Comparison of ENCODE assay signal across 9 mouse cellular contexts in genomic region chr5:135494183-135494910, GRCm38 (mm10). TPM values are rescaled to one million over a fixed set of nuclear protein-coding genes. Genes with fewer than 3 reads are reported as not detected.
DNase-seq lines count a peak whose midpoint lies in the region; ATAC-seq and TF ChIP-seq lines count a peak whose summit lies in the region.
"Had no signal": no experiment of that assay in that cellular context is flagged by ENCODE, and none has a peak within 500 bp of the region (broad histone marks: within the 10 kb centered on the region; RNA-seq: fewer than 3 reads in every experiment).

No protein-coding gene starts in this region.

- H3K4me2 ChIP-seq in hindbrain, embryonic 16.5 days (ENCODE audit: low read length): no peak overlapping the region
- H3K4me2 ChIP-seq in CH12.LX (ENCODE audit: insufficient read depth, low read depth, poor library complexity, severe bottlenecking): no peak overlapping the region
- no peak overlapping the region for H3K4me2 ChIP-seq in intestine, embryonic 15.5 days (replicated peaks)
- H3K4me2 ChIP-seq: limb, embryonic 15.5 days had no signal

- peak; percentile 29 for DNase-seq in hindbrain, embryonic 10.5 days (ENCODE audit: low spot score)
- DNase-seq in CH12.LX (ENCODE audit: extremely low read depth): no peak
- peak; percentile 43 to 46 for DNase-seq in adrenal gland, postnatal 36 days
- DNase-seq in gastrocnemius, postnatal 10 days: no peak
- no peak for DNase-seq in thymus, postnatal 25 days

- no peak for TF ChIP-seq POLR2A in CH12.LX (IDR thresholded peaks at IDR 0.05; ENCODE audit: low read depth, low read length)

- peak; percentile 14 to 82; a peak in 2 of 4 replicates for TF ChIP-seq CTCF in CH12.LX (conservative IDR thresholded peaks at IDR 0.05 in 1 of 2, IDR thresholded peaks at IDR 0.05 in 1 of 2; ENCODE audit: low read depth in 2 of 2, low read length in 2 of 2)

- no peak overlapping the region for H3K27ac ChIP-seq in hindbrain, embryonic 10.5 days
- H3K27ac ChIP-seq in hindbrain, embryonic 16.5 days (ENCODE audit: low read depth, low read length): no peak overlapping the region
- no peak overlapping the region for H3K27ac ChIP-seq in CH12.LX (ENCODE audit: insufficient read depth, low read depth)
- H3K27ac ChIP-seq in intestine, embryonic 15.5 days: no peak overlapping the region
- H3K27ac ChIP-seq: limb, embryonic 15.5 days had no signal

- 82% methylated on average over 13 of the region's 13 CpGs for WGBS in hindbrain, embryonic 10.5 days
- 83% methylated on average over 13 of the region's 13 CpGs for WGBS in hindbrain, embryonic 16.5 days
- 77% methylated on average over 13 of the region's 13 CpGs for WGBS in intestine, embryonic 15.5 days

- TF ChIP-seq EP300 in CH12.LX (IDR thresholded peaks at IDR 0.05; ENCODE audit: low read length): no peak

- ATAC-seq in hindbrain, embryonic 16.5 days: no peak
- peak; percentile 74; the same call in 1 of the 2 replicates for ATAC-seq in intestine, embryonic 15.5 days
- ATAC-seq in neutrophil, adult 5-6 weeks (ENCODE audit: extremely low read depth, insufficient number of reproducible peaks, low FRiP score, poor library complexity, severe bottlenecking): peak; percentile 69

- no peak overlapping the region for H3K4me3 ChIP-seq in hindbrain, embryonic 10.5 days
- H3K4me3 ChIP-seq in hindbrain, embryonic 16.5 days (ENCODE audit: low read length): no peak overlapping the region
- H3K4me3 ChIP-seq in CH12.LX (replicated peaks in 1 of 3; ENCODE audit: low read depth in 2 of 3, low read length in 2 of 3, poor library complexity in 1 of 3): no peak overlapping the region
- H3K4me3 ChIP-seq in intestine, embryonic 15.5 days (replicated peaks): no peak overlapping the region
- H3K4me3 ChIP-seq: limb, embryonic 15.5 days had no signal

- in situ Hi-C loops in CH12.LX (cut with MboI; ENCODE audit: low pct_ligation_motif_present, low pct_unique_long_range_greater_than_20kb, low sequenced_read_pairs): no loop called here

- H3K4me1 ChIP-seq in hindbrain, embryonic 10.5 days (replicated peaks): peaks cover 22% of the 10 kb centered on the region
- H3K4me1 ChIP-seq in hindbrain, embryonic 16.5 days (ENCODE audit: control insufficient read depth, insufficient read depth, low read depth, low read length): peaks cover 6% of the 10 kb centered on the region
- H3K4me1 ChIP-seq in CH12.LX (ENCODE audit: control insufficient read depth in 1 of 2, insufficient read depth in 2 of 2): peaks cover 0 to 10% of the 10 kb centered on the region in 2 experiments; a peak in 2 of 4 replicates
- peaks cover 5% of the 10 kb centered on the region for H3K4me1 ChIP-seq in intestine, embryonic 15.5 days (replicated peaks)

- no peaks in the 10 kb centered on the region for H3K79me2 ChIP-seq in CH12.LX (replicated peaks; ENCODE audit: control insufficient read depth, extremely low read depth, insufficient read depth, poor library complexity, severe bottlenecking)

- H3K27me3 ChIP-seq in hindbrain, embryonic 10.5 days (ENCODE audit: insufficient read depth, poor library complexity, severe bottlenecking): no peaks in the 10 kb centered on the region
- no peaks in the 10 kb centered on the region for H3K27me3 ChIP-seq in hindbrain, embryonic 16.5 days (replicated peaks; ENCODE audit: control insufficient read depth, insufficient read depth, low read length)
- peaks cover 8% of the 10 kb centered on the region for H3K27me3 ChIP-seq in CH12.LX (replicated peaks)
- H3K27me3 ChIP-seq in intestine, embryonic 15.5 days (replicated peaks): no peaks in the 10 kb centered on the region
- H3K27me3 ChIP-seq: limb, embryonic 15.5 days had no signal

- H3K9ac ChIP-seq in hindbrain, embryonic 16.5 days (ENCODE audit: low read depth, low read length): no peak overlapping the region
- H3K9ac ChIP-seq in CH12.LX (ENCODE audit: insufficient read depth, low read depth): no peak overlapping the region
- no peak overlapping the region for H3K9ac ChIP-seq in intestine, embryonic 15.5 days
- H3K9ac ChIP-seq: limb, embryonic 15.5 days had no signal

- H3K9me3 ChIP-seq in hindbrain, embryonic 10.5 days: no peaks in the 10 kb centered on the region
- H3K9me3 ChIP-seq in hindbrain, embryonic 16.5 days (ENCODE audit: control insufficient read depth, low read length): no peaks in the 10 kb centered on the region
- H3K9me3 ChIP-seq in CH12.LX (replicated peaks; ENCODE audit: low read length): no peaks in the 10 kb centered on the region
- H3K9me3 ChIP-seq in intestine, embryonic 15.5 days: no peaks in the 10 kb centered on the region
- H3K9me3 ChIP-seq: limb, embryonic 15.5 days had no signal

- dilution Hi-C loops in CH12.LX (cut with MboI; ENCODE audit: extremely low pct_ligation_motif_present, extremely low pct_unique_long_range_greater_than_20kb, low sequenced_read_pairs): no loop called here

- peak; percentile 82 for TF ChIP-seq RAD21 in CH12.LX (IDR thresholded peaks at IDR 0.05; ENCODE audit: low read depth, low read length)

- no peaks in the 10 kb centered on the region for H3K36me3 ChIP-seq in hindbrain, embryonic 10.5 days
- no peaks in the 10 kb centered on the region for H3K36me3 ChIP-seq in hindbrain, embryonic 16.5 days (ENCODE audit: control insufficient read depth, insufficient read depth, low read length)
- no peaks in the 10 kb centered on the region for H3K36me3 ChIP-seq in CH12.LX (replicated peaks in 1 of 2; ENCODE audit: control insufficient read depth in 1 of 2, insufficient read depth in 1 of 2, low read length in 1 of 2)
- H3K36me3 ChIP-seq in intestine, embryonic 15.5 days: no peaks in the 10 kb centered on the region
- H3K36me3 ChIP-seq: limb, embryonic 15.5 days had no signal

TF ChIP-seq in CH12.LX, 34 proteins besides CTCF, POLR2A, EP300 and RAD21:
- TF ChIP-seq USF2 (conservative IDR thresholded peaks at IDR 0.05; ENCODE audit: low read depth, low read length) (no peak), GABPA (IDR thresholded peaks at IDR 0.05; ENCODE audit: insufficient replicate concordance, low read depth, low read length) (no peak), ZC3H11A (IDR thresholded peaks at IDR 0.05; ENCODE audit: low read depth, low read length) (no peak), SMC3 (IDR thresholded peaks at IDR 0.05; ENCODE audit: low read depth, low read length) (peak; percentile 84)
TF ChIP-seq in CH12.LX: peak in this region for 1.

RNA-seq across cellular contexts. Expression of gene Hip1, which starts 50.6 kb away (rescaled TPM):
- 51.3 and 65.6 TPM in 2 replicates for polyA plus RNA-seq in hindbrain, embryonic 10.5 days (2016; fragmentation: Nextera tagmentation; extraction: Ambion mirVana)
- 35.3 and 44.6 TPM in 2 replicates for polyA plus RNA-seq in hindbrain, embryonic 16.5 days (2015; fragmentation: Nextera tagmentation; extraction: Ambion mirVana)
- total RNA-seq in CH12.LX (2012; rRNA removed): 6.3 and 6.4 TPM in 2 replicates
- 1.8 and 2.2 TPM in 2 replicates for total RNA-seq in CH12.LX (2014; rRNA removed)
- 3.4 and 3.6 TPM in 2 replicates for polyA plus RNA-seq in CH12.LX (2012; ENCODE audit: insufficient read length, low read depth)
- total RNA-seq in adrenal gland, postnatal 36 days (2021): 10 to 100 TPM; 20.0 to 28.0 TPM
- 20.1 and 20.9 TPM in 2 replicates for polyA plus RNA-seq in intestine, embryonic 15.5 days (2015; fragmentation: Nextera tagmentation; extraction: Ambion mirVana)
- 51.2 and 64.4 TPM in 2 replicates for total RNA-seq in neutrophil, adult 5-6 weeks (2017)
- 10 to 100 TPM; 82.8 to 92.7 TPM for total RNA-seq in gastrocnemius, postnatal 10 days (2021)

Comparison
In these comparisons a context has a peak if more than half of its experiments do, and no peak if none do; other contexts are left out.
1. DNase-seq: peak in hindbrain, embryonic 10.5 days (single experiment) and adrenal gland, postnatal 36 days (2 of 2); none in CH12.LX (single experiment), gastrocnemius, postnatal 10 days (single experiment) and thymus, postnatal 25 days (single experiment).